Mouse (Mus musculus): ENCODE results near the gene Ppp2r1a. TPM values are rescaled to one million over a fixed set of nuclear protein-coding genes. Genes with fewer than 3 reads are reported as not detected.

Gene Ppp2r1a
- 100 to 1,000 TPM; 232 to 240 TPM for total RNA-seq (2023)

DNA sequence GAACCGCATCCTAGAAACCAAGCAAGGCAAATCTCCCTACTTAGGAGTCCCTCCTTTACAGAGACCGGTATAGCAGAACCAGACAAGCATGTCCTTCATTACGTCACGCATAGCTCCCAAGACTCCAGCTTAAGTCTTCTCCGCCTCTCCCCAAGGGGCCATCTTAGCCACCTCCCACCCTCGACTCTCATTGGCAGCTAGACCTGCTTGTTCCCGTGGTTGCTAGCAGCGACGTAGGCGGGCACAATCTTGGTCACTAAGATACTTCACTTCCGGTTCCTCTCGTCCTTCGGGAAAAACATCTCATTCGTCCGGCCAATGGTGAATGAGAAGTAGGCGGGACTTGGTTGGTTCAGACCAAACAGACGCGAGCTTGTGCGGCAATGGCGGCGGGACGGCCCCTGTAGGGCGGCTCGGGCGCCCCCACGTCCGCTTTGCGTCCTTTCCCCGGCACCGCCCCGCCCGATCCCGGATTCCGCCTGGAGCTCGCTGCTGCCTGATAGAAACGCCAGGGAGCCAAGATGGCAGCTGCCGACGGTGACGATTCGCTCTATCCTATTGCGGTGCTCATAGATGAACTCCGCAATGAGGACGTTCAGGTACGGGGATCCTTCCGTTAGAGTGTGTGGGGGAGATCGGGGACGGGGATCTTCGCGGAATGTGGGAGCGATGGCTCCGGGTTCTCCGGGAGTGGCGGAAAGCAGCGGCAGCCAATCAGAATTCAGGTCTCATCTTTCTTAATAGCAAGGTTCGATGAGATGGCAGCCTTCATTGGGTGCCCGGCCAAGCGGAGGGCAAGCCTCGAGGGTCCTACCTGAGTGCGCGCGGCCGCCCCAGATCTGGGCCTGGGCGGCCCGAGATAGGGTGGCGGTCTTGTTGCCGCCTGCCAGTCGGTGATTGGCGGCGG, at the start of gene Ppp2r1a:
Gene Ppp2r1a, plus strand, starts transcription at position 327 of the 907 bp plus-strand sequence.

GRCm38 (mm10) chr17:20904991-20905390, 40.1 kb upstream of the Ppp2r1a start, which contains the start of gene Vmn1r231:
Gene Vmn1r231 (minus strand): TSS chr17:20905091.

GRCm38 (mm10) chr17:20919614-20920013, 25.5 kb upstream of the Ppp2r1a start, which contains the start of gene Vmn1r232:
Gene Vmn1r232 (minus strand): TSS chr17:20919714.

GRCm38 (mm10) chr17:20996364-20996763, 51.3 kb downstream of the Ppp2r1a start, which contains the start of gene Vmn1r233:
Gene Vmn1r233 (minus strand): TSS chr17:20996464.

GRCm38 (mm10) chr17:21008382-21009331, 63.5 kb downstream of the Ppp2r1a start, which contains the start of gene Zfp160:
Gene Zfp160 (plus strand): TSS chr17:21008903.

Other genes starting within 250 kb of the Ppp2r1a start
- gene Vmn1r227, start 215.5 kb upstream of the Ppp2r1a start, total RNA-seq (2023): not detected
- not detected for gene Vmn1r228, start 159.2 kb upstream of the Ppp2r1a start, total RNA-seq (2023)
- gene Vmn1r229, start 133.8 kb upstream of the Ppp2r1a start, total RNA-seq (2023): under 1 TPM in 1 of 2 experiments, not detected in 1; 0.04 TPM
- gene Vmn1r230, start 104.9 kb upstream of the Ppp2r1a start, total RNA-seq (2023): not detected
- gene Vmn1r231, start 40.2 kb upstream of the Ppp2r1a start, total RNA-seq (2023): not detected
- gene Vmn1r232, start 25.6 kb upstream of the Ppp2r1a start, total RNA-seq (2023): not detected
- not detected for gene Vmn1r233, start 51.2 kb downstream of the Ppp2r1a start, total RNA-seq (2023)
- gene Zfp160, start 63.6 kb downstream of the Ppp2r1a start, total RNA-seq (2023): 1 to 10 TPM; 6.3 to 7.5 TPM